Mouse (Mus musculus): ENCODE results near the gene Ttc21a. TPM values are rescaled to one million over a fixed set of nuclear protein-coding genes. Genes with fewer than 3 reads are reported as not detected.

Ttc21a gene
- total RNA-seq, 1 experiment, result 0.40 TPM

GRCm38 (mm10) chr9:119998776-119999175, 61.4 kb downstream of the Ttc21a start:
- in situ Hi-C loops (cut with MboI; ENCODE audit: low sequenced_read_pairs in 2 of 2, unreplicated experiment in 2 of 2), result no loop called here
- no peak overlapping the region for H3K27ac ChIP-seq (ENCODE audit: insufficient read depth, low read depth, low read length, poor library complexity, severe bottlenecking)

GRCm38 (mm10) chr9:119999636-120000035, 62.2 kb downstream of the Ttc21a start:
- Histone ChIP-seq H3K9me3 (ENCODE audit: control insufficient read depth, insufficient read depth, low read depth, low read length) (no peaks in the 10 kb centered on the region), H3K9ac (ENCODE audit: insufficient read depth, low read depth, low read length, poor library complexity, severe bottlenecking) (no peak overlapping the region), H3K4me1 (ENCODE audit: control insufficient read depth in 2 of 2, insufficient read depth in 2 of 2, low read length in 2 of 2, poor library complexity in 1 of 2) (peaks cover 4 to 17% of the 10 kb centered on the region in 2 experiments; a peak in 3 of 4 replicates), H3K4me3 (ENCODE audit: insufficient read depth in 1 of 2, low read depth in 1 of 2, low read length in 2 of 2, poor library complexity in 1 of 2, severe bottlenecking in 1 of 2) (no peak overlapping the region), H3K36me3 (ENCODE audit: control insufficient read depth, insufficient read depth, low read length, poor library complexity, severe bottlenecking) (no peaks in the 10 kb centered on the region), H3K27ac (ENCODE audit: insufficient read depth, low read depth, low read length, poor library complexity, severe bottlenecking) (no peak overlapping the region)
- no peak for TF ChIP-seq CHD2 (IDR thresholded peaks at IDR 0.05; ENCODE audit: low read depth, low read length)
- TF ChIP-seq ZNF384 (IDR thresholded peaks at IDR 0.05; ENCODE audit: low read depth, low read length), result no peak
- TF ChIP-seq HCFC1 (IDR thresholded peaks at IDR 0.05; ENCODE audit: borderline replicate concordance, insufficient read depth, low read length), result no peak
- TF ChIP-seq ZC3H11A (IDR thresholded peaks at IDR 0.05; ENCODE audit: borderline replicate concordance, low read depth, low read length), result no peak
- TF ChIP-seq MAFK (IDR thresholded peaks at IDR 0.05; ENCODE audit: insufficient read depth, low read depth, low read length), result no peak
- no peak for DNase-seq (ENCODE audit: low read depth, low spot score)
- in situ Hi-C loops (cut with MboI; ENCODE audit: low sequenced_read_pairs in 2 of 2, unreplicated experiment in 2 of 2), result no loop called here

More at GRCm38 (mm10) chr9:119998776-119999175, 61.4 kb downstream of the Ttc21a start:
- no peak overlapping the region for H3K9ac ChIP-seq (ENCODE audit: insufficient read depth, low read depth, low read length, poor library complexity, severe bottlenecking)
- H3K36me3 ChIP-seq (ENCODE audit: control insufficient read depth, insufficient read depth, low read length, poor library complexity, severe bottlenecking), result no peaks in the 10 kb centered on the region
- TF ChIP-seq CHD2 (IDR thresholded peaks at IDR 0.05; ENCODE audit: low read depth, low read length) (no peak), ZC3H11A (IDR thresholded peaks at IDR 0.05; ENCODE audit: borderline replicate concordance, low read depth, low read length) (no peak), ZNF384 (IDR thresholded peaks at IDR 0.05; ENCODE audit: low read depth, low read length) (no peak)
- DNase-seq (ENCODE audit: low read depth, low spot score), result no peak
- no peak overlapping the region for H3K4me3 ChIP-seq (ENCODE audit: insufficient read depth in 1 of 2, low read depth in 1 of 2, low read length in 2 of 2, poor library complexity in 1 of 2, severe bottlenecking in 1 of 2)
- no peaks in the 10 kb centered on the region for H3K9me3 ChIP-seq (ENCODE audit: control insufficient read depth, insufficient read depth, low read depth, low read length)
- peaks cover 4 to 19% of the 10 kb centered on the region in 2 experiments; a peak in 3 of 4 replicates for H3K4me1 ChIP-seq (ENCODE audit: control insufficient read depth in 2 of 2, insufficient read depth in 2 of 2, low read length in 2 of 2, poor library complexity in 1 of 2)

GRCm38 (mm10) chr9:120000761-120001160, 63.4 kb downstream of the Ttc21a start:
- Histone ChIP-seq H3K9ac (ENCODE audit: insufficient read depth, low read depth, low read length, poor library complexity, severe bottlenecking) (no peak overlapping the region), H3K9me3 (ENCODE audit: control insufficient read depth, insufficient read depth, low read depth, low read length) (no peaks in the 10 kb centered on the region), H3K36me3 (ENCODE audit: control insufficient read depth, insufficient read depth, low read length, poor library complexity, severe bottlenecking) (no peaks in the 10 kb centered on the region), H3K27ac (ENCODE audit: insufficient read depth, low read depth, low read length, poor library complexity, severe bottlenecking) (no peak overlapping the region), H3K4me3 (ENCODE audit: insufficient read depth in 1 of 2, low read depth in 1 of 2, low read length in 2 of 2, poor library complexity in 1 of 2, severe bottlenecking in 1 of 2) (no peak overlapping the region), H3K4me1 (ENCODE audit: control insufficient read depth in 2 of 2, insufficient read depth in 2 of 2, low read length in 2 of 2, poor library complexity in 1 of 2) (peaks cover 4 to 15% of the 10 kb centered on the region in 2 experiments; a peak in 3 of 4 replicates)
- TF ChIP-seq ZC3H11A (IDR thresholded peaks at IDR 0.05; ENCODE audit: borderline replicate concordance, low read depth, low read length) (no peak), CHD2 (IDR thresholded peaks at IDR 0.05; ENCODE audit: low read depth, low read length) (no peak)
- no peak for DNase-seq (ENCODE audit: low read depth, low spot score)
- in situ Hi-C loops (cut with MboI; ENCODE audit: low sequenced_read_pairs in 2 of 2, unreplicated experiment in 2 of 2), result no loop called here

GRCm38 (mm10) chr9:120001945-120002725, 64.7 kb downstream of the Ttc21a start:
- H3K9me3 ChIP-seq (ENCODE audit: control insufficient read depth, insufficient read depth, low read depth, low read length), result no peaks in the 10 kb centered on the region
- TF ChIP-seq CHD2 (IDR thresholded peaks at IDR 0.05; ENCODE audit: low read depth, low read length), result no peak
- DNase-seq (ENCODE audit: low read depth, low spot score), result peak; percentile 87
- in situ Hi-C loops (cut with MboI; ENCODE audit: low sequenced_read_pairs in 2 of 2, unreplicated experiment in 2 of 2), result no loop called here
- H3K9ac ChIP-seq (ENCODE audit: insufficient read depth, low read depth, low read length, poor library complexity, severe bottlenecking), result peak overlapping the region; percentile 86
- peak overlapping the region; percentile 66 to 72 for H3K4me3 ChIP-seq (ENCODE audit: insufficient read depth in 1 of 2, low read depth in 1 of 2, low read length in 2 of 2, poor library complexity in 1 of 2, severe bottlenecking in 1 of 2)
- H3K4me1 ChIP-seq (ENCODE audit: control insufficient read depth in 2 of 2, insufficient read depth in 2 of 2, low read length in 2 of 2, poor library complexity in 1 of 2), result peaks cover 4 to 22% of the 10 kb centered on the region in 2 experiments; a peak in 3 of 4 replicates
- no peaks in the 10 kb centered on the region for H3K36me3 ChIP-seq (ENCODE audit: control insufficient read depth, insufficient read depth, low read length, poor library complexity, severe bottlenecking)
- H3K27ac ChIP-seq (ENCODE audit: insufficient read depth, low read depth, low read length, poor library complexity, severe bottlenecking), result peak overlapping the region; percentile 73

GRCm38 (mm10) chr9:120002893-120003292, 65.5 kb downstream of the Ttc21a start:
- in situ Hi-C loops (cut with MboI; ENCODE audit: low sequenced_read_pairs in 2 of 2, unreplicated experiment in 2 of 2), result no loop called here
- Histone ChIP-seq H3K4me3 (ENCODE audit: insufficient read depth in 1 of 2, low read depth in 1 of 2, low read length in 2 of 2, poor library complexity in 1 of 2, severe bottlenecking in 1 of 2) (no peak overlapping the region), H3K9me3 (ENCODE audit: control insufficient read depth, insufficient read depth, low read depth, low read length) (no peaks in the 10 kb centered on the region), H3K36me3 (ENCODE audit: control insufficient read depth, insufficient read depth, low read length, poor library complexity, severe bottlenecking) (no peaks in the 10 kb centered on the region), H3K9ac (ENCODE audit: insufficient read depth, low read depth, low read length, poor library complexity, severe bottlenecking) (peak overlapping the region; percentile 48; the same call in 1 of the 2 replicates), H3K27ac (ENCODE audit: insufficient read depth, low read depth, low read length, poor library complexity, severe bottlenecking) (peak overlapping the region; percentile 71; the same call in 1 of the 2 replicates), H3K4me1 (ENCODE audit: control insufficient read depth in 2 of 2, insufficient read depth in 2 of 2, low read length in 2 of 2, poor library complexity in 1 of 2) (peaks cover 4 to 27% of the 10 kb centered on the region in 2 experiments; a peak in 3 of 4 replicates)
- TF ChIP-seq ZNF384 (IDR thresholded peaks at IDR 0.05; ENCODE audit: low read depth, low read length) (no peak), HCFC1 (IDR thresholded peaks at IDR 0.05; ENCODE audit: borderline replicate concordance, insufficient read depth, low read length) (no peak), MAFK (IDR thresholded peaks at IDR 0.05; ENCODE audit: insufficient read depth, low read depth, low read length) (0 out of 2 replicates have a peak, but pooled peaks have one; percentile 70), ZC3H11A (IDR thresholded peaks at IDR 0.05; ENCODE audit: borderline replicate concordance, low read depth, low read length) (no peak)
- no peak for DNase-seq (ENCODE audit: low read depth, low spot score)
